Mouse (Mus musculus) layer of hippocampus, postnatal 36 days (tissue): ENCODE results near the gene Fam8a1. TPM values are rescaled to one million over a fixed set of nuclear protein-coding genes. Genes with fewer than 3 reads are reported as not detected.

Source experiments
- total RNA-seq, 2 experiments: library from RNA; stranded (reverse); gene quantifications; 2 replicates each; pipeline ENCODE4 v1.2.3; 2021

Gene Fam8a1
- total RNA-seq, 2 experiments from 2014 or later, result 75.8 to 80.9 TPM

Other genes with a start within 250 kb of the Fam8a1 start
- 100 to 1,000 TPM; 207 to 228 TPM for gene Cap2, start 167.7 kb upstream of the Fam8a1 start, total RNA-seq
- 10 to 100 TPM; 48.8 to 59.2 TPM for gene Nup153, start 58.4 kb downstream of the Fam8a1 start, total RNA-seq